Mouse (Mus musculus) kidney, postnatal 14 days (tissue): ENCODE results near the gene Pik3c2g.

Experiments used
- DNase-seq: peaks from one replicate; pipeline ENCODE4 v3.0.0; 2022; ENCODE audit warnings: mixed read lengths

Pik3c2g gene

GRCm38 (mm10) chr6:139738350-139738749 lies 151.3 kb downstream of the Pik3c2g start:
- no peak for DNase-seq

- no peak for DNase-seq
Measured at GRCm38 (mm10) chr6:139742693-139743432, 155.8 kb downstream of the Pik3c2g start.

- DNase-seq: no peak
Measured at GRCm38 (mm10) chr6:139746758-139747479, 159.9 kb downstream of the Pik3c2g start.

GRCm38 (mm10) chr6:139748091-139748771 lies 161.2 kb downstream of the Pik3c2g start:
- no peak for DNase-seq

GRCm38 (mm10) chr6:139750599-139750998 lies 163.6 kb downstream of the Pik3c2g start:
- DNase-seq: no peak

- DNase-seq: no peak
Measured at GRCm38 (mm10) chr6:139751022-139751421, 164.0 kb downstream of the Pik3c2g start.

GRCm38 (mm10) chr6:139757876-139758275 lies 170.9 kb downstream of the Pik3c2g start:
- no peak for DNase-seq

- no peak for DNase-seq
Measured at GRCm38 (mm10) chr6:139760978-139761377, 174.0 kb downstream of the Pik3c2g start.

- DNase-seq: no peak
Measured at GRCm38 (mm10) chr6:139764398-139764797, 177.4 kb downstream of the Pik3c2g start.

- no peak for DNase-seq
Measured at GRCm38 (mm10) chr6:139769744-139770473, 182.9 kb downstream of the Pik3c2g start.

- DNase-seq: no peak
Measured at GRCm38 (mm10) chr6:139770535-139770934, 183.5 kb downstream of the Pik3c2g start.

- DNase-seq: peak; percentile 16
Measured at GRCm38 (mm10) chr6:139777576-139778282, 190.7 kb downstream of the Pik3c2g start.

GRCm38 (mm10) chr6:139780028-139780427 lies 193.0 kb downstream of the Pik3c2g start:
- peak; percentile 13 for DNase-seq

- no peak for DNase-seq
Measured at GRCm38 (mm10) chr6:139789479-139789878, 202.5 kb downstream of the Pik3c2g start.

- DNase-seq: no peak
Measured at GRCm38 (mm10) chr6:139799541-139800226, 212.7 kb downstream of the Pik3c2g start.

GRCm38 (mm10) chr6:139821916-139822315 lies 234.9 kb downstream of the Pik3c2g start:
- DNase-seq: peak; percentile 18

- no peak for DNase-seq
Measured at GRCm38 (mm10) chr6:139838239-139838638, 251.2 kb downstream of the Pik3c2g start.

GRCm38 (mm10) chr6:139838713-139839112 lies 251.7 kb downstream of the Pik3c2g start:
- no peak for DNase-seq

GRCm38 (mm10) chr6:139839907-139840306 lies 252.9 kb downstream of the Pik3c2g start:
- no peak for DNase-seq

- DNase-seq: no peak
Measured at GRCm38 (mm10) chr6:139841272-139841671, 254.3 kb downstream of the Pik3c2g start.

GRCm38 (mm10) chr6:139842626-139843025 lies 255.6 kb downstream of the Pik3c2g start:
- no peak for DNase-seq

- DNase-seq: no peak
Measured at GRCm38 (mm10) chr6:139843531-139843930, 256.5 kb downstream of the Pik3c2g start.
